Mouse (Mus musculus): Measurements from ENCODE around the gene Ssr3.

GRCm38 (mm10) chr3:65358275-65358674, 34.1 kb downstream of the Ssr3 start:
- no peak for TF ChIP-seq CTCF (IDR thresholded peaks at IDR 0.05; ENCODE audit: low read depth, low read length)
- no peak for TF ChIP-seq POLR2A (IDR thresholded peaks at IDR 0.05; ENCODE audit: extremely low read depth, insufficient read depth, low read length)
